Mouse (Mus musculus) lung, adult 2 months (tissue): ENCODE data around the gene Itga9. TPM values are rescaled to one million over a fixed set of nuclear protein-coding genes. Genes with fewer than 3 reads are reported as not detected.

ENCODE experiments used
- DNase-seq: peaks from one replicate; pipeline ENCODE4 v3.0.0; 2022
- H3K4me1 ChIP-seq: fragments of 200-500 bp; 2 replicates; pipeline ENCODE4 v1.6.1; 2011; ENCODE audit warnings: low read length; ENCODE audit not compliant: control insufficient read depth, insufficient read depth
- H3K4me3 ChIP-seq: fragments of 200-500 bp; replicated peaks from 2 replicates; pipeline ENCODE3; 2011; ENCODE audit warnings: low read depth, mild to moderate bottlenecking, control low read depth, low read length; ENCODE audit errors: extremely low read depth
- CTCF ChIP-seq: fragments of 200-500 bp; IDR thresholded peaks from 2 replicates; pipeline ENCODE4 v1.5.1; 2011; ENCODE audit warnings: mild to moderate bottlenecking, low read length, control low read depth; ENCODE audit not compliant: insufficient read depth
- POLR2A ChIP-seq: fragments of 200-500 bp; IDR thresholded peaks from 2 replicates; pipeline ENCODE4 v1.6.1; 2011; ENCODE audit warnings: low read depth, mild to moderate bottlenecking, control low read depth, low read length, borderline replicate concordance; ENCODE audit errors: extremely low read depth
- WGBS: fragments of 180-500 bp; shearing (Covaris S2); methylation state at CpG from one replicate; pipeline ENCODE4 v1.1.7; 2018; 5-methylcytosine and 5-hydroxymethylcytosine counted together
- polyA plus RNA-seq: library from polyadenylated mRNA; depleted of rRNA; stranded (reverse); fragments of >200 nt; gene quantifications from 2 replicates; pipeline ENCODE4 v1.2.3, GENCODE M21; 2012

Itga9 gene
- polyA plus RNA-seq, 1 experiment = 66.2 TPM

- H3K4me1 ChIP-seq = 0 out of 2 replicates have a peak, but pooled peaks cover 3% of the 10 kb centered on the region
- H3K4me3 ChIP-seq = no peak overlapping the region
- DNase-seq = no peak
- TF ChIP-seq POLR2A (no peak), CTCF (no peak)
- WGBS = 86% methylated on average over 6 of the region's 6 CpGs
Measured at GRCm38 (mm10) chr9:118841247-118841646, 234.8 kb downstream of the Itga9 start.

GRCm38 (mm10) chr9:118841907-118842432 is 235.5 kb downstream of the Itga9 start:
- H3K4me1 ChIP-seq = 0 out of 2 replicates have a peak, but pooled peaks cover 3% of the 10 kb centered on the region
- TF ChIP-seq POLR2A (no peak), CTCF (no peak)
- no peak overlapping the region for H3K4me3 ChIP-seq
- DNase-seq = no peak
- 82% methylated on average over 7 of the region's 7 CpGs for WGBS

- 76% methylated on average over 5 of the region's 5 CpGs for WGBS
- H3K4me1 ChIP-seq = 0 out of 2 replicates have a peak, but pooled peaks cover 2% of the 10 kb centered on the region
- no peak overlapping the region for H3K4me3 ChIP-seq
- no peak for DNase-seq
- TF ChIP-seq POLR2A (no peak), CTCF (no peak)
Measured at GRCm38 (mm10) chr9:118843711-118844110, 237.2 kb downstream of the Itga9 start.

- Histone ChIP-seq H3K4me1 (no peaks in the 10 kb centered on the region), H3K4me3 (no peak overlapping the region)
- WGBS = 82% methylated on average over 5 of the region's 5 CpGs
- DNase-seq = no peak
- TF ChIP-seq CTCF (no peak), POLR2A (no peak)
Measured at GRCm38 (mm10) chr9:118845003-118845402, 238.5 kb downstream of the Itga9 start.

- no peaks in the 10 kb centered on the region for H3K4me1 ChIP-seq
- DNase-seq = no peak
- 71% methylated on average over 3 of the region's 3 CpGs for WGBS
- TF ChIP-seq CTCF (no peak), POLR2A (no peak)
- no peak overlapping the region for H3K4me3 ChIP-seq
Measured at GRCm38 (mm10) chr9:118846766-118847165, 240.3 kb downstream of the Itga9 start.

GRCm38 (mm10) chr9:118856665-118857064 is 250.2 kb downstream of the Itga9 start:
- no peak for TF ChIP-seq POLR2A
- TF ChIP-seq CTCF = no peak
- no peak for DNase-seq
- Histone ChIP-seq H3K4me1 (no peaks in the 10 kb centered on the region), H3K4me3 (no peak overlapping the region)
- 41% methylated on average over 9 of the region's 9 CpGs for WGBS

GRCm38 (mm10) chr9:118860613-118861141 is 254.2 kb downstream of the Itga9 start:
- Histone ChIP-seq H3K4me3 (no peak overlapping the region), H3K4me1 (no peaks in the 10 kb centered on the region)
- WGBS = 80% methylated on average over 12 of the region's 12 CpGs
- TF ChIP-seq CTCF = no peak
- TF ChIP-seq POLR2A = no peak
- no peak for DNase-seq

GRCm38 (mm10) chr9:118862214-118862613 is 255.7 kb downstream of the Itga9 start:
- H3K4me3 ChIP-seq = no peak overlapping the region
- 80% methylated on average over 12 of the region's 12 CpGs for WGBS
- H3K4me1 ChIP-seq = no peaks in the 10 kb centered on the region
- no peak for DNase-seq
- TF ChIP-seq POLR2A (no peak), CTCF (no peak)

GRCm38 (mm10) chr9:118862852-118863260 is 256.4 kb downstream of the Itga9 start:
- Histone ChIP-seq H3K4me3 (no peak overlapping the region), H3K4me1 (no peaks in the 10 kb centered on the region)
- no peak for DNase-seq
- no peak for TF ChIP-seq CTCF
- TF ChIP-seq POLR2A = no peak
- WGBS = 46% methylated on average over 9 of the region's 9 CpGs

GRCm38 (mm10) chr9:118863528-118863927 is 257.0 kb downstream of the Itga9 start:
- no peak overlapping the region for H3K4me3 ChIP-seq
- no peak for TF ChIP-seq POLR2A
- no peak for TF ChIP-seq CTCF
- DNase-seq = no peak
- 91% methylated on average over 8 of the region's 8 CpGs for WGBS
- H3K4me1 ChIP-seq = no peaks in the 10 kb centered on the region
